Comparison of ENCODE assay signal across 11 mouse cellular contexts in genomic region chr5:75784998-75785593, GRCm38 (mm10).
"Had no signal": no experiment of that assay in that cellular context is flagged by ENCODE, and none has a peak within 500 bp of the region (broad histone marks: within the 10 kb centered on the region; RNA-seq: fewer than 3 reads in every experiment).

No protein-coding gene starts in this region.

- H3K36me3 ChIP-seq: kidney, embryonic 15.5 days; limb, embryonic 10.5 days; liver, embryonic 12.5 days; neural tube, embryonic 12.5 days had no signal

- H3K4me3 ChIP-seq: kidney, embryonic 15.5 days; limb, embryonic 10.5 days; liver, embryonic 12.5 days; neural tube, embryonic 12.5 days had no signal

- H3K27ac ChIP-seq: kidney, embryonic 15.5 days; limb, embryonic 10.5 days; liver, embryonic 12.5 days; neural tube, embryonic 12.5 days had no signal

- DNase-seq: kidney, adult 2 months; kidney, postnatal 14 days; midbrain, embryonic 14.5 days; spleen, adult 18-20 months; thymus, adult 18-20 months; thymus, postnatal 25 days had no signal

- H3K9ac ChIP-seq: kidney, embryonic 15.5 days; liver, embryonic 12.5 days; neural tube, embryonic 12.5 days had no signal

- H3K4me1 ChIP-seq: kidney, embryonic 15.5 days; limb, embryonic 10.5 days; neural tube, embryonic 12.5 days had no signal

- H3K27me3 ChIP-seq: kidney, embryonic 15.5 days; liver, embryonic 12.5 days; neural tube, embryonic 12.5 days had no signal

- H3K4me2 ChIP-seq: kidney, embryonic 15.5 days; liver, embryonic 12.5 days; neural tube, embryonic 12.5 days had no signal

- H3K9me3 ChIP-seq: kidney, embryonic 15.5 days; limb, embryonic 10.5 days; liver, embryonic 12.5 days; neural tube, embryonic 12.5 days had no signal

- ATAC-seq: intestine, embryonic 16.5 days; liver, embryonic 12.5 days had no signal
